Mouse (Mus musculus) midbrain, embryonic 16.5 days (tissue): ENCODE measurements around the gene Speer4f1. TPM values are rescaled to one million over a fixed set of nuclear protein-coding genes. Genes with fewer than 3 reads are reported as not detected.
"Not testable (repeated sequence)": the region's sequence is repeated elsewhere in the genome, so short reads cannot be mapped to it uniquely, and the experiment has no call there.

Experiments
- ATAC-seq: fragments of 200-750 bp; cut with Nextera tagmentation; 2 replicates; pipeline ENCODE4 v1.8.0; 2017; ENCODE audit warnings: moderate TSS enrichment
- H3K27ac ChIP-seq: fragments of 300-500 bp; sonication (generic); 2 replicates; pipeline ENCODE4 v1.5.1; 2014; ENCODE audit warnings: mild to moderate bottlenecking, low read length, mixed read lengths
- H3K27me3 ChIP-seq: fragments of 300-500 bp; sonication (generic); 2 replicates; pipeline ENCODE4 v1.6.1; 2014; ENCODE audit warnings: low read depth, low read length, mixed read lengths; ENCODE audit not compliant: control insufficient read depth, insufficient read depth
- H3K36me3 ChIP-seq: fragments of 300-500 bp; sonication (generic); 2 replicates; pipeline ENCODE4 v1.6.1; 2014; ENCODE audit warnings: mild to moderate bottlenecking, low read length, moderate library complexity, mixed read lengths; ENCODE audit not compliant: control insufficient read depth, insufficient read depth
- H3K4me1 ChIP-seq: fragments of 300-500 bp; sonication (generic); 2 replicates; pipeline ENCODE4 v1.6.1; 2014; ENCODE audit warnings: mild to moderate bottlenecking, low read length, mixed read lengths; ENCODE audit not compliant: control insufficient read depth, insufficient read depth
- H3K4me2 ChIP-seq: fragments of 300-500 bp; sonication (generic); 2 replicates; pipeline ENCODE4 v1.6.1; 2014; ENCODE audit warnings: mild to moderate bottlenecking, low read length, mixed read lengths
- H3K4me3 ChIP-seq: fragments of 300-500 bp; sonication (generic); 2 replicates; pipeline ENCODE4 v1.5.1; 2014; ENCODE audit warnings: low read depth, mild to moderate bottlenecking, low read length, moderate library complexity, mixed read lengths
- H3K9ac ChIP-seq: fragments of 300-500 bp; sonication (generic); 2 replicates; pipeline ENCODE4 v1.6.1; 2014; ENCODE audit warnings: low read depth, low read length, mixed read lengths
- H3K9me3 ChIP-seq: fragments of 300-500 bp; sonication (generic); replicated peaks from 2 replicates; pipeline ENCODE4 v1.6.1; 2014; ENCODE audit warnings: mild to moderate bottlenecking, low read length, mixed read lengths; ENCODE audit not compliant: control insufficient read depth, poor library complexity, severe bottlenecking
- WGBS: fragments of 180-500 bp; shearing (Covaris S2); extraction: QIAGEN DNeasy Blood & Tissue Kit; methylation state at CpG from one replicate; pipeline ENCODE4 v1.1.7; 2014; 5-methylcytosine and 5-hydroxymethylcytosine counted together
- polyA plus RNA-seq: library from polyadenylated mRNA; unstranded; fragments of >200 nt; fragmentation: Nextera tagmentation; extraction: Ambion mirVana; gene quantifications from 2 replicates; pipeline ENCODE4 v1.2.1, GENCODE M21; 2015

The Speer4f1 gene
- polyA plus RNA-seq: not detected in 2 replicates

DNA sequence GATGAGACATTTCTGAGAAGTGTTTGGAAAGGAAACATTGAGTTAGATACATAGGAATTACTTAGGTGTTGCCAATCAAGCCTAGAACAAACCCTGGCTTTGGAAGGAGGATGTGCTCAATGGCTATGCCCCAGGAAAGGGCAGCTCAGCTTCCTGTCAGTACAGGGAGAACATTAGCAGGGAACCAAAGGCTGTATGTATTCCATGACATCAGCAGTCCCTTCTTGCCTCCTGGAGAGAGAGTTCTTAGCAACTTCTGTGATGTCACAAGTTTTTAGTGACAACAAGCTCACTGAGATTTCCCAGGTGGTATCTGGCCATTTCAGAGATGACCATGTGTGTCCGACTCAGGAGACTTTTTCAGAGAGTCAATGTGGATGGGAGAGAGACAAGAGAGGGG, at the start of gene Speer4f1:
Gene Speer4f1, plus strand, starts transcription at position 301 of the 400 bp plus-strand sequence.
- WGBS: 91% methylated on average over 1 of the region's 1 CpGs
- not testable (repeated sequence) for H3K27me3 ChIP-seq, H3K4me3 ChIP-seq, H3K4me1 ChIP-seq, H3K27ac ChIP-seq, H3K9ac ChIP-seq, H3K36me3 ChIP-seq, ATAC-seq, H3K4me2 ChIP-seq, H3K9me3 ChIP-seq

DNA sequence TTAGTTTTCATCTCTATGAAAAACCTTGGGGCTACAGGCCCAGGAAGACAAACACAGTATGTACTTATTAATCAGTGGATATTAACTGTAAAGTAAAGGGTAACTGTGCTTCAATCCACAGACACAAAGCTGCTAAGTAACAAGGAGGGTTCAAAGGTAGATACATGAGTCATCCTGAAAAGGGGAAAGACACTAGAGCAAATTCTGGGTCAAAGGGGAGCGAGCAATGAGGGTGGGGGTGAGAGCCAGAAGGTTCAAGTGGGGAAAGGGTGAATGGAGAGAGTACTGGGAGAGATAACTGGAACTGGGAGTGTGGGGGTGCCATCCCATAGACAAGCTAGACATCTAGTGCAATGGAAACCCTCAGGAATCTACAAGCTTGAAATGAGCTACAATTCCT, 49.0 kb upstream of the Speer4f1 start:
- H3K27me3 ChIP-seq: no peaks in the 10 kb centered on the region
- H3K4me1 ChIP-seq: no peaks in the 10 kb centered on the region
- WGBS: 76% methylated on average over 1 of the region's 1 CpGs
- no peak overlapping the region for H3K27ac ChIP-seq
- H3K9me3 ChIP-seq: no peaks in the 10 kb centered on the region
- H3K4me2 ChIP-seq: no peak overlapping the region
- ATAC-seq: no peak
- no peak overlapping the region for H3K9ac ChIP-seq
- H3K36me3 ChIP-seq: no peaks in the 10 kb centered on the region
- no peak overlapping the region for H3K4me3 ChIP-seq

DNA sequence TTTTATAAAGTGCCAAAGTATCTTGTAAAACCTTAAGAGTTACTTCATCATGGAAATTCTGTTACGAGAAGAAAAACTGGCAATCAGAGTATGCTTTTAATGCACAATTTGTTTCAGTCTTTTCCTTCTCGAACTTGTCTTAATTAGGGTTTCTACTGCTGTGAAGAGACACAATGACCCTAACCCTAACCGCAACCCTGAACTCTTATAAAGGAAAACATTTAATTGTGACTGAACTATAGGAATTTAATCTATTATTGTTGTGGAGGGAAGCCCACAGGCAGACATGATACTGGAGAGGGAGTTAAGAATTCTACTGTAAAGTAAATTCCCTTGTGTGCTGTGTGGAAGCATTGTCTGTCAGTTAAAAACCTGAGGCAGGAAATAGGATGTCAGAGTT, 41.2 kb upstream of the Speer4f1 start:
- no peak overlapping the region for H3K4me3 ChIP-seq
- H3K27me3 ChIP-seq: no peaks in the 10 kb centered on the region
- H3K9ac ChIP-seq: no peak overlapping the region
- no peaks in the 10 kb centered on the region for H3K9me3 ChIP-seq
- H3K27ac ChIP-seq: no peak overlapping the region
- ATAC-seq: no peak
- H3K4me2 ChIP-seq: no peak overlapping the region
- H3K36me3 ChIP-seq: no peaks in the 10 kb centered on the region
- WGBS: 70% methylated on average over 3 of the region's 3 CpGs
- H3K4me1 ChIP-seq: no peaks in the 10 kb centered on the region

GRCm38 (mm10) chr5:17436209-17436608, 39.7 kb upstream of the Speer4f1 start:
- H3K9ac ChIP-seq: no peak overlapping the region
- no peak overlapping the region for H3K27ac ChIP-seq
- no peaks in the 10 kb centered on the region for H3K27me3 ChIP-seq
- WGBS: 7% methylated on average over 2 of the region's 2 CpGs
- H3K4me1 ChIP-seq: no peaks in the 10 kb centered on the region
- no peaks in the 10 kb centered on the region for H3K9me3 ChIP-seq
- H3K4me3 ChIP-seq: no peak overlapping the region
- no peak overlapping the region for H3K4me2 ChIP-seq
- ATAC-seq: no peak
- H3K36me3 ChIP-seq: no peaks in the 10 kb centered on the region

GRCm38 (mm10) chr5:17439487-17440102, 36.3 kb upstream of the Speer4f1 start:
- no peak for ATAC-seq
- Histone ChIP-seq H3K9me3 (no peaks in the 10 kb centered on the region), H3K4me3 (no peak overlapping the region), H3K4me1 (no peaks in the 10 kb centered on the region), H3K27ac (no peak overlapping the region), H3K36me3 (no peaks in the 10 kb centered on the region), H3K4me2 (no peak overlapping the region), H3K9ac (no peak overlapping the region), H3K27me3 (no peaks in the 10 kb centered on the region)

GRCm38 (mm10) chr5:17454059-17454458, 21.8 kb upstream of the Speer4f1 start:
- Histone ChIP-seq H3K9ac (no peak overlapping the region), H3K27me3 (no peaks in the 10 kb centered on the region), H3K27ac (no peak overlapping the region), H3K4me3 (no peak overlapping the region), H3K9me3 (no peaks in the 10 kb centered on the region), H3K4me2 (no peak overlapping the region), H3K36me3 (no peaks in the 10 kb centered on the region), H3K4me1 (no peaks in the 10 kb centered on the region)
- ATAC-seq: no peak
- WGBS: 92% methylated on average over 5 of the region's 5 CpGs

DNA sequence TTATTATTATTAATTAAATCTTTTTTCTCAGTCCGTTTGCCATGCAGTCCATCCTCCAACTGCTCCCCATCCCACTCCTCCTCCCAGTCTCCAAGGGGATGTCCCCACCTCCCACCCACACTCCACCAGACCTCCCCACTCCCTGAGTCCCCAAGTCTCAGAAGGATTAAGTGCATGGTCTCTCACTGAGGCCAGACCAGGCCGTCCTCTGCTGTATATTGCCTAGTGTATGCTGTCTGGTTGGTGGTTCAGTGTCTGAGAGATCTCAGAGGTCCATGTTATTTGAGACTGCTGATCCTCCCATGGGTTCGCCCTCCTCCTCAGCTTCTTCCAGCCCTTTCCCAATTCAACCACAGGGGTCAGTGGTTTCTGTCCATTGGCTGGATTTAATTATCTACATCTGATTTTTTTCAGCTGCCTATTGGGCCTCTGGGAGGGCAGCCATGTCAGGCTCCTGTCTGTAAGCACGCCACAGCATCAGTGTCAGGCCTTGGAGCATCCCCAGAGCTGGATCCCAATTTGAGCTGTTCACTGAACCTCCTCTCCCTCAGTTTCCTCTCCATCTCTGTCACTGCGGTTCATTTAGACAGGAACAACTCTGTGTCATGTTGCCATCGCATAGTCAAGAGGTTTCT, 20.8 kb upstream of the Speer4f1 start:
- Histone ChIP-seq H3K36me3 (no peaks in the 10 kb centered on the region), H3K4me3 (no peak overlapping the region), H3K4me2 (no peak overlapping the region), H3K9ac (no peak overlapping the region), H3K27ac (no peak overlapping the region), H3K9me3 (no peaks in the 10 kb centered on the region), H3K27me3 (no peaks in the 10 kb centered on the region), H3K4me1 (no peaks in the 10 kb centered on the region)
- WGBS: 81% methylated on average over 6 of the region's 6 CpGs
- ATAC-seq: no peak

GRCm38 (mm10) chr5:17456671-17457070, 19.2 kb upstream of the Speer4f1 start:
- Histone ChIP-seq H3K27ac (no peak overlapping the region), H3K9ac (no peak overlapping the region), H3K4me1 (no peaks in the 10 kb centered on the region), H3K27me3 (no peaks in the 10 kb centered on the region), H3K9me3 (no peaks in the 10 kb centered on the region), H3K4me3 (no peak overlapping the region), H3K36me3 (no peaks in the 10 kb centered on the region), H3K4me2 (no peak overlapping the region)
- no peak for ATAC-seq
- 75% methylated on average over 3 of the region's 3 CpGs for WGBS

GRCm38 (mm10) chr5:17468120-17468519, 7.8 kb upstream of the Speer4f1 start:
- H3K36me3 ChIP-seq, H3K4me3 ChIP-seq, H3K9ac ChIP-seq, H3K27ac ChIP-seq, H3K27me3 ChIP-seq, ATAC-seq, H3K4me1 ChIP-seq, H3K4me2 ChIP-seq, H3K9me3 ChIP-seq: not testable (repeated sequence)
- 70% methylated on average over 4 of the region's 4 CpGs for WGBS
